Mouse (Mus musculus) thymus, postnatal 4 days (tissue): ENCODE data around the gene Enc1.
"Not testable (repeated sequence)": the region's sequence is repeated elsewhere in the genome, so short reads cannot be mapped to it uniquely, and the experiment has no call there.

Experiments
- DNase-seq: peaks from one replicate; pipeline ENCODE4 v3.0.0; 2021

The Enc1 gene

DNA sequence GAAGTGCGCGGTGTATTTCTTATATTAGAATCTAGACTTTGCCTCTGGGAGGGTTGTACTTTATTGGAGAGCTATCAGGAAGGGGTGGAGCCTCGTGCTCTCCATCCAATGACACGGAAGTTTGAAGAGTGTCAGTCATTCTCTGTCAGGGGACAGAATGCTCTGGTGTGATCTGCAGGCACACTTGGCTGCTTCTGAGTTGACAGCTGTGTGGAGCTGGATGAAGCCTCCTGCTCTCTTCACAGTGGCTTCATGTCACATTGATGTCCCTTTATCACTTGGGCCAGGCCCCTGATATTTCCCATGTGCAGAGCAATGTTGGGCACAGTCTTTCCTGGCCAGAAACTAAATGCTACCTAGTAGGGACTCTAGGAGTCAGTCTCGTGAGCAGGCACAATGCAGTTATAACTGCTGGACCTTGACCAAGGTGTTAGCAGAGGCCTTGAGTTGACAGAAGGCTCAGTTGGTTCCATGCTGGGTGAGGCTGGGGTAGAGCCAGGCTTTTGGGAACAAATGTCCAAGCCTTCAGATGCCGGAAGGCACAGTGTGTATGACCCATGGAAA is 12.6 kb downstream of the Enc1 start:
- no peak for DNase-seq

DNA sequence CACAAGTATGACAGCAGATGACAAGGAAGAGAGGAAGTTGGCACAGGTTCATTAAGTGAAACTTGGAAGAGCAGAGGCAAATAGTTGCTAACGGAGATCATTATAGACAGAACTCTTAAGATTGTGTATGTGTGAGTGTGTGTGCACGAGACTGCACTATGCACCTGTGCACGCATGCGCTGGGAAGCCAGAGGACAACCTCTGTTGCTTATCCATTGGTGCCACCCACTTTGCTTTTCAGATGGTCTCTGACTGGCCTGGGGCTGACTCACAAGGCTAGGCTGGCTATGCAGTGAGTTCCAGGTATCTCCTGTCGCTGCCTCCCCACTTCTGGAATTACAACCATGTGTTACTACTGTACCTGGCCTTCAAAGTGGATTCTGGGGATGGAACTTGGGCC is 13.1 kb downstream of the Enc1 start:
- DNase-seq = no peak

DNA sequence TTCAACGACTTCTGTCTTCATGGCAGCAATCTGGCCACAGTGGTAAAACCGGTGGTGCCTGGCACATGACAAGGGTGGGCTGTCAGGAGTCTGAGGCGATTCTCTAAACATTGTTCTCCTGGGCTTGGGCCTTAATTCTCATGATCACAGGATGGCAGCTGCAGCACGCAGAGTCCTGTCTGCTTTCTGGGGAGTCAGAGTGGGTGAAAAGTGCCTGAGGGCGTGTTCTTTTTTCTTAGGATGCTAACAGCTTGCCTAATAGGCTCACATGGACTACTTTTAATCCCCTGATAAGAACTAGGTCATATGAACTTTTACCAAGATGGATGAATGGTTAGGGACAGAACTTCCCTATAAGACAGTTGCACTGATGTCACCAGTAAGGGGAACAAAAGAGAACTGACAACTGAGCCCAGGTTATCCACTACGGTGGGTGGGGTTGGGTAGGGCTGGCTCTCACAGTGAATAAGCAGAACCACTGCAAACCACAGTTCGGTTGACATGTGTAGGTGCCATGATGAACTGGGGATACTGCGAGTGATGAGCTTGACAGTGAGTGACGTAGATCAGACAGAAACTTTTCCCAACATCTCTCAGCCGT is 13.8 kb downstream of the Enc1 start:
- DNase-seq = no peak

DNA sequence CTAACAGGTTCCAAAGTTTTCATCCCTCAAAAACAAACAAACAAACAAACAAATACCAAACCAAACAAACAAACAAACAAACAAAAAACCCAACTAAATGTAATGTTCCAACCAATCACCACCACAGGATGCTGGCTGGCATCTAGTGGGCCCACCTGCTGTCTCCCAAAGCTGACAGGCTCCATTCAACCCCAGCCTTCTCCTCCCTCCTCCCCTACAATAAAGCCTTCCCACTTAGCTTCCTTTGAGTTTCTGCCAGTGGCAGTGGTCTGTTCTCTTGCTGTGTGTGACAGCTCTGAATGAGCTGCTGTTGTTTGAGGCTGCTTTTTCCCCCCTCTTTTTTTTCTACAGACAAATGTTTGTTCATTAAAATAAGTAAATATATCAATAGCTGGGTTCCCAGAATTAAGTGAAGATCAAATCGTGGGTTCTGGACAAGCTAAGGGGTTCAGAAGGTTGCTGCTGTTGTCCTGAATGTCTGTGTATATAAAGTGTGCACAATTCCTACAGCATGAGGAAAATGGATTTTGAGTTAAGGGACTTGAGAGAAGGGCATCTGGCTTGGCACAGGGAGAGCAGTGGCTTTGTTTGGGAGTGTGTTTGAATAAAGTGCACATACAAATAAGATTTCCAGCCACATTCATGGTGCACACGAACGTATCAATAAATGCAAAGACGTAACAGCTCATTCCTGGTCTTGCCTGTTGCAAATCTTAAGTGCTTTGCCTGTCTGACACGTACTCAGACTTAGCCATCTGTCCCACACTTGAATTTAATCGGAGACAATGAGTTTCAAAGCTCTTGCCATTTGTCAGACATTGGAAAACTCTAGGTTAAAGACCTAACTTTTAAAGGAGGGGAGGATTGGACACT is 15.3 kb downstream of the Enc1 start:
- DNase-seq = no peak

DNA sequence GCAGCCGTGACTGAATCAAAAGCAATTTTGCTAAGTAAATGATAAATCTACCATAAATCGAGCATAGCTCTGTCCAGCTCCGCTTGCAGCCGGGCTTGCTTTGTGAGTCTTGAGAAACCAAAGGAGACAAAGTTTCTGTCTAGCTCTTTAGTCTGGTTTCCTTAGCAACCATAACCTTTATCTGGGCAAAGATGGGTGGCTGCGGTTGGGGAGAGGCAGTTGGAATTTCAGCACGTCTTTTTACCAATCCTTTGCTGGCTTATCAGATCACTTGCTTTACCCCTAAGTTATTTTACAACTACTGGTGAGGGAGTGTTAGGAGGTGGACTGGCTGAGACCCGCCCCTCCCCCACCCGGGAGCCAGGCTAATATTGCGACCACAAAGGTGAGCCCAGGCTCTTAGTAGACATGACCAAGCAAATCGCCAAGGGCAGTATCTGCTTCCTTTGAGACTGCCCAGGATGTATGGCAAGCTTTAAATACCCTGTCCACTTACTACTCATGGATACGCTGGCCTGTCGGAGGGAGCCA is 16.0 kb downstream of the Enc1 start:
- no peak for DNase-seq

DNA sequence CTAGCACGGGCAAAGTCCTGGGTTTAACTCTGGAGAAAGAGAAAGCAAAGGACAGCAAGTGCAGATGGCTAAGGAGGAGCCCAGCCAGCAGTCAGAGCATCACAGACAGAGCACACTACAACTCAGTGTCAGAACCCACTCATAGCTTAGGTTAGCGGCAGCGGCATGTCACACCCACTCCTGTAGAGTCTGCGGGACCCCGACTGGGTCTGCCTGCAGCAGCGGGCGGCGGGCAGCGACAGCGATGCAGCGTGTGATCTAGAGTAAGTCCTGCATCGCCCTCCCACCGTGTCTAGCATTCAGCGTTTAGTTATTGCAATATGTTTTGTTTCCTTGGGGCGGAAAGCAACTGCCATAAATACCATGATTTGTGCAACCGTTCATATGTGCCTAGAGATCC is 18.4 kb downstream of the Enc1 start:
- no peak for DNase-seq

DNA sequence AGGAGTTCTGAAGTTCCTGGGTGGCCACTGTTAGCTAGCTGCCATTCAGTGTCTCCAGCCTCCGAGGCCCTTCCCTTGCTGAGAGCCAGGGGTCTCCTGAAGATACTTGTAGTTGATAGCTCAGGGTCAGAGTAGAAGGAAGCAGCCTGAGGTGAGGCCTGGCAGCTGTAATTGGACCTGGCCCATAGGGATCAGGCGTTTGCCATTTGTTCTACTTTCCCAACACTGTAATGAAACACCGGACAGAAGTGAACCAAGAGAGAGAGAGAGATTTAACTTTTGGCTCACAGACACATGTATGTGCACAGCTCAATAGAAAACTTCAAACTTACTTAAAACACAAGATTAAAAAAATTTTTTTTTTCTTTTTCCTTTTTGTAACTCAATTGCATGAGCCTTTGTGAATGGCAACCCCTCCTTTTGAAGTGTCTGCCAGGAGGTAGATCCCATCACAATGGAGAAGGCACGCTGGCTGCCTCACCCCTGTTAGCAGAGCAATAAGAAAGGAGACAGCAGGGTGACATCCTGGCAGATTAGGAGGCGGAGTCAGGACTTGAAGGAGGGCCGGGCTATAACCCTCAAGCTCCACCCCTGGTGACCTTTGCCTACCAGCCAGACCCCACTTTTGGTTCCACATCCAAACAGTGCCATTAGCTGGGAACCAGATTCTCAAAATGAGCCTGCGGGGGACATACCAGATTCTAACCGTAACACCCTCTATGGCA is 19.7 kb downstream of the Enc1 start:
- DNase-seq = no peak

DNA sequence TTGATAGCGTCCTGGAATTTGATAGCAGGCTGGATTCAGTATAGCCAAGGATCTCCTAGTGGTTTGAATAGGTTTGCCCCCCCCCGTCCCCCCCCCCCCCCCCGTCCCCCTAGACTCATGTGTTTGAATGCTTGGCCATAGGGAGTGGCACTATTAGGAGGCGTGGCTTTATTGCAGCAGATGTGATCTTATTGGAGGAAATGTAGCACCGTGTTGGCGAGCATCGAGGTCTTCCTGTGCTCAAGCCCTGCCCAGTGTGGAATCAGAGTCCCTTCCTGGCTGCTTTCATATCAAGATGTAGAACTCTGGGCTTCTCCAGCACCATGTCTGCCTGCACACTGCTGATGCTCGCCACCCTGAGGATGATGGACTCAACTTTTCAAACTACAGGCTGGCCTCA is 20.6 kb downstream of the Enc1 start:
- DNase-seq = no peak

DNA sequence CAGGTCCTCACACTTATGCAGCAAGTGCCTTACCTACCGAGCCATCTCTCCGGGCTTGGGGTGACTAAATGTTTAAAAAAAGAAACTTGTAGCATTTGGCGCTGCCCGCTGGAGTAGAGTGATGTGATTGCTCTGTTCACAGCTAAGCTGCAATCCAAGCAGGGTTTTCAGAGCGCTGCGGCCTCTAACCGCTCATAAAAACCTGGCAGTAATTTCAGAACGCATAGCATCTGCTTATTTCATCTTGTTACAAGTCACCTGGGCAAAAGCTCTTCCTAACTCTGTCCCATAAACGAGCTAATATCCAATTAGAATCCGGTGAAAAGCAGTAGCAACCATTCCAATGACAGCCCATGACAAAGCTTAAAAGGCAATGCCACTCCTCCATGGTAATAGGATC is 21.8 kb downstream of the Enc1 start:
- DNase-seq = no peak

DNA sequence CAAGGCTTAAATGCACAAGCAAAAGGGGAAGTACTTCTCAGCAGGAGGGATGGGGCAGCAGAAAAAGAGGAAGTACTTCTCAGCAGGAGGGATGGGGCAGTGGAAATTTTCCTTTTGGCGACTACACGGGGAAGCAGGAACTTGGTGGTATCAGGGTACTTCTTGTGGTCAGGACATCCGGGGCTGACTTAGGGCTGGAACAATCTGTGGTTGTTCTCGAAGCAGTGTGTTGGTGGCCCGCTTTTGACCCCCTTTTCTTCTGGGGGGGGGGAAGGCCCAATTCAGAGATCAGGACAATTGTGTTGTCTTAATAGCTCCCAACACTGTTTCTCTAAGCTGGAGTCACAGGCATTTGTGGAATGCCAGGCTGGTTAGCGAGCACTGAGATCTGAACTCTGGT is 24.6 kb downstream of the Enc1 start:
- not testable (repeated sequence) for DNase-seq

DNA sequence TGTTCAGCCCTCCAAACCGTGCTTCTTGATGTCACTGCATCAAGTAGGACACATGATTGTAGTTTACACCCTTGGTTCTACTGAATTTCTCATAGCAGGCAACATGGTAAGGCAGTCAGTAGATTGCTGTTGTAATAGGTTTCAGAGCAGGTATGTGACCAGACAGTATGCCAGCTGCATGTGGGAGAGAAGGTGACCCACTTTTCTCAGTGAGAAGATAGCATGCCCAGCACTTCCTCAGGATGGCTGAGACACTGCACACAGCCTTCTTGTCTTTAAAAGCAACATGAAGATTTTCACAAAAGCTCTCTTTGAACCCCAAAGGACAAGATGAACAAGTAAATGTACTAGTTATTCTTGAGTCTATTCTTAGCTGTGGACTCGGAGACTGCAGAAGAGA is 29.8 kb downstream of the Enc1 start:
- DNase-seq = peak; percentile 45

DNA sequence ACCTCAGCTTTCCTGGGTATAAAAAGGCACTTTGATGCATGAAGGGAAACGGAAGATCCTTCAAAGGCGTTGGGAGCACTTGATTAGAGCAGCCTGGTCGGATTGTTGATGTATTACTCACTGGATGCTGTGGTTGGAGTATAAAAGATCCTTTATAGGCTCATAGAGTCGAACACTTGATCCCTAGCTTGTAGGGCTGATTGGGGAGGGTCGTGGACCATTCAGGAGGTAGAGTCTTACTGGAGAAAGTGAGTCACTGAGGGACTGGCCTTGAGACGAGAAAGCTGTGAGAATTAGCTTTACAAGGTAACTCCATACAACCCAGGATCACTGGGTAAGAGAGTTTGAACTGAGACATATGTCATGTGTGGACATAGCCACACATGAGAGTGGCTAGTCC is 30.7 kb downstream of the Enc1 start:
- DNase-seq = no peak

DNA sequence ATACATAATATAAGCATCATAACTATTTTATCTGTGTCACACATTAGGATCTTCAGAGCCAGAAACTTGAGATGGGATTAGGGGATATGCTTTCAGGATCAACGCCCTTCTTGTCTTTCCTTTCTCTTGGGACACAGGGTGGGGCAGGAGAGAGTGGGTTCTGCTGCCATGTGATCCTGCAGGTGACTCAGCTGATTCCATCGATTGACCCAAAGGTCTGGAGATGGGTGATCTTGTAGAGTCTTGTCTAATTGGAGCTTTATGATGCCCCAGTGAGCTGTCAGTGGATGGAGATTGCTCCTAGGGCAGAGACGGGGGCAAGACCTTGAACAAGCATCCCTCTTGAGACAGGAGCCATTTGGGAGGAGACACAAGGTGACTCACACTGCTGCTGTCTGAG is 33.9 kb downstream of the Enc1 start:
- no peak for DNase-seq

DNA sequence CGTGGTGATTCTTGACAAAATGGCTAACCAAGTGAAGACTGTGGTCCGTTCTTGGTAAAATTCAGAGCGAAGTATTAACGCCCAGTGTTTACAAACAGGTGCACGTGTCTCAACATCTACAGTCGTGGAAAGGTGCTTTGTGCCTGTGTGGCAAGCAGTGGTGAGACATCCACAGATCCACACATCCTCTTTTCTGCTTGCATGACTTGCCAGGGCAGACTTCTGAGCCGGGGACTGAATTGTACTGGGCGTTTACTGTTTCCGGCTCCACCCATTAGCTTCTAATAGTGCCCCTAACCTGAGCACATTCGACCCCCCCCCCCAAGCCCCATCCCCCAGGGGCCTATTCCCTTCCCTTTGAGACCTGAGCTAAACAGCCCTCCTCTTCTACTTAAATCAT is 34.6 kb downstream of the Enc1 start:
- no peak for DNase-seq

DNA sequence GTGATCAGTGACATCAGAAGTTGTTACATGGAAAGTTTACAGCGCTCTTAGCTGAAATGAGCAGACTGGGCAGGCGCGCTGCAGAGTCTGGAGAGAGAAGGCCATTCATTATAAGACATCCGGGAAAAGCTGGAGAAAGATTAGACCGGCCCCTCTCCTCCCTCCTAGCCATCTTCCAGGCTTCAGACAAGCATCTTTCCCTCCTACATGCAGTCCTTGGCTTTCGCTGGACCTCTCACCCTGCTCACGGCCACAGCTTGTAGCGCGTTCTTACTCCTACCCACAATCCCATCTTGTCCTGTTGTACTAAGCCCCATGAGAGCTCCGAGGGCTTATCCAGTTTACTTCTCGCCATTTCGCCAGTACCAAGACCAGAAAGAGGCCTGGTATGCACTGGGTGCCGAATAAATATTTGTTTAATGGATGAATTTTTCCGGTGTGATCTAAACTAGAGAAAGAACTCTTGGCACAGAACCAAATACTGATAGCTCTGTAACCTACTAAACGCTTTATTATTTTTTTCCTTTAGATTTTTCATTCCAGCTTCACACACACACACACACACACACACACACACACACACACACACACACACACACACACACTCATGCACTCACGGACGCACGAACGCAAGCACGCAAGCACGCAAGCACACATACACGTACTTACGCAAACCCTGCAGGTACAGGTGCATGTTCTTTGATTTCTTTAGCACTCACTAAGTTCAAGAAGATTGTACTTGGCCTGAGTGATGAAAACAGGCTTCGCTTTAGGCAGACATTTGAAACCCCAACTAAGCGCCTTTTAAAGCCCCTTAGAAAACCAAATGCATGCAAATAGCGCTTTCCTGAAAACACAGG is 41.4 kb downstream of the Enc1 start:
- DNase-seq = no peak

DNA sequence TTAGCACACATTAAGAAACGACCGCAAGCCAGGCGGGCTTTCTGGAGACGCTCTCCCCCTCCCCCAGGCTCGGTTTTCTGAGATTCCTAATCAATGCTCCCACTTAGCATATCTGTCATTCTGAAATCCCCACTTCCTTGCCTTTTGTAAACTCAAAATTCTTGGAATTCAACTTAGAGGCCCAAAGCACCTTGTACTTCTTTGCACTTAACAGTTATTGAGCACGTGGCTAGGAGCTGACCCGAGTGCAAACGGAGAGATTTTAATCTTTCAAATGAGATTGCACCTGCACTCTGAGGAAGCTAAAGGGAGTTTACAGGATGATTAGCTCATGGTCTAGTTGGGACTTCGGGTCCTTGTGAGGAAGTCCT is 42.0 kb downstream of the Enc1 start:
- no peak for DNase-seq

DNA sequence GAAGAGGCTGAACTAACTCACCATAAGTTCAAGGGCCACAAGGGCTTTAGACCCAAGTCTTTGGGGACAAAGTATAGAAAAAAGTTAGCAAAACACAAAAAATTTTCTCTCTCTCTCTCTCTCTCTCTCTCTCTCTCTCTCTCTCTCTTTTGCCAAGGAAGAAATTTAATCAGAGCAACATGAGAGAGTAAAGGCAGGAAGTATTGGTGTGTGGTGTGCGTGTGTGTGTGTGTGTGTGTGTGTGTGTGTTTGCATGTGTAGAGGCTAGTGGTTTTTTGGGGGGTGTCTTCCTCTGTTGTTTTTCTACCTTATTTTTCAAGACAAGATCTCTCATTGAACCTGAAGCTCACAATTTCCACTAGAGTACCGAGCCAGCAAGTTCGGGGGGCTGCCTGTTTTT is 46.1 kb downstream of the Enc1 start:
- DNase-seq = peak; percentile 42

DNA sequence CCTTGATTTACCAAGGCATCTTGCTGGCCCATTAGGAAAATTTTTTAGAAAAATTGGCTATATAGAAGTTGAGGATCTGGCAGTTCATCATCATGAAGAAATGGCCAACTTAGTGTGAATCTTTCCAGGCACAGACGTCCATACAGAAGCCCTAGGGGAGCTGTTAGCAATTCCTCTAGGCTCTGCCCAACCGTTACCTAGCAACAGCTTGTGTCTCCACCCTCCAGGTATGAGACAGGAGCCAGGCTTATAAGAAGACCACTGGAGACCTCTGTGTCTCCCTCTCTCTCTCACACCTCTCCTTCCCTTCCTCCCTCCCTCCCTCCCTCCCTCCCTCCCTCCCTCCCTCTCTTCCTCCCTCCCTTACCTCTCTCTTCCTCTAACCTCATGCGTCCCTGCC is 49.8 kb downstream of the Enc1 start:
- DNase-seq = no peak

DNA sequence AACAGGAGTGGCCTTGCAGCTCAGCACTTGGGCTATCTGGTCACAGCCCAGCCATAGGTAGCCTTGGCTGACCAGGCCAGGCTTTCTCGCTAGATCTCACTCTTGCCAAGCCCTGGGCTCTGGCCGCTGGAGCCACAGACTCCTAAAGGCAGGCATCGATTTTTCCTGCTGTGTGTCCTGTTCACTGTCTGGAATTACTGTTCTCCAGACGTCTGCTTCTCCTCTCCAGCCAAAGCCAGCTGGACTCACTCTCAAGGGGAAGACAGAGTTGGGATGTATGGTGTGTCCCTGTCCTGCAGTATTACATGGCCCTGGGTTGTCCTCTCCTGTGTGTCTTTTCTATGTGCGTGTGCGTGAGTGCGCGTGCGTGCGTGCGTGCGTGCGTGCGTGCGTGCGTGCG is 50.4 kb downstream of the Enc1 start:
- no peak for DNase-seq

DNA sequence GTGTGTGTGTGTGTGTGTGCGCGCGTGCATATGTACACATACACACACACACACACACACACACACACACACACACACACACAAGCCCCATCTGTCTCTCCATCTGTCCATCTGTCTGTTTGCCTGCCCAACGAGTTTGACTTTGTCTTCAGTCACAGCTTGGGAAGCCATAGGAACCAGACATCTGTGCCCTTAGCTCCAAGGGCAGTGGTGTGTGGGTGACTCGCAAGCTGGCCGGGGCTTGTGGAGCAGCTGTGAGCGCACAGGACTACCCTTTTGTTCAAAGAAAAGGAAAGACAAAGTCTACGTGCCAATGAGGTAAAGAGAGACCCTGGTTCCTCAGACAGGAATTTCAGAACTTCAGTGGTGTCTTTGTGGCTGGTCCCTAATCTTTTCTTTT is 51.1 kb downstream of the Enc1 start:
- DNase-seq = no peak

DNA sequence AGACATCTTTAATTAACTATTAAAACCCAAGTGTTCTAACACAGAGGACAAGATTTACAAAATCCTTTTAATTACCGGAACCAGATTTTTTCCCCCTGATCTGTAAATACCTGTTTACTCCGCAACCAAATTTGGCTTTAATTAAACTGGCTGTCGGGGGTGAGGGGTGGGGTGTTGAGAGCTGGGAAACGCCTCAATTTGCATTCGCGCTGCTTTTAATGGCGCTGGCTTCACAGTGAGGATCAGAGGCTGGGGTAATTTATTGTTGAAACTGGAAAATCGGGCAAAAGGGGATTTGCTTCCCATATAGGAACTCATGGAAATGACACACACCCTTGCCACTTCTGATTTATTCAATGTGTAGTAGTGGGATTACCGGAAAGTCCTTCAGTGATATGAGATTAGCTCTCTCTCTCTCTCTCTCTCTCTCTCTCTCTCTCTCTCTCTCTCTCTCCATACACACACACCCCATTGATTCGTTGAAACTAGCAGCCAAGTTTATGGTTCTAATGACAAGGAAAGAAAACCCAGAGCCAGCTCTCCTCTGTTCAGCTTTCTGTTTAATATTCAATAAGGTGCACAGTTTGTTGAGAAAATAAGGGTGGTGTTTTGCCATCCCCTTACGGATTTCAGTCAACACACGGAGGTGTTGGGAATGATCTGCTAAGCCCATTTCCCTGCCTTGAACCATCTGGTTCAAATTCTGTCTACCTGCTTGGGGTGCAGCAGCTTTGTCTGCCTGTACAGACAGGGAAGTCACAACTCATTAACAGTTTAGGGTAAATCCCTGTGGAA is 51.7 kb downstream of the Enc1 start:
- no peak for DNase-seq
